Mouse (Mus musculus) mature B cell (primary cell): ENCODE data around the gene Tubb4a.
"Not testable (repeated sequence)": the region's sequence is repeated elsewhere in the genome, so short reads cannot be mapped to it uniquely, and the experiment has no call there.

Source experiments
- in situ Hi-C: fragments of 300-500 bp; cut with MboI; formaldehyde crosslinking; loops from 2 replicates; pipeline ENCODE4 v1.14.3; 2019

Gene Tubb4a

DNA sequence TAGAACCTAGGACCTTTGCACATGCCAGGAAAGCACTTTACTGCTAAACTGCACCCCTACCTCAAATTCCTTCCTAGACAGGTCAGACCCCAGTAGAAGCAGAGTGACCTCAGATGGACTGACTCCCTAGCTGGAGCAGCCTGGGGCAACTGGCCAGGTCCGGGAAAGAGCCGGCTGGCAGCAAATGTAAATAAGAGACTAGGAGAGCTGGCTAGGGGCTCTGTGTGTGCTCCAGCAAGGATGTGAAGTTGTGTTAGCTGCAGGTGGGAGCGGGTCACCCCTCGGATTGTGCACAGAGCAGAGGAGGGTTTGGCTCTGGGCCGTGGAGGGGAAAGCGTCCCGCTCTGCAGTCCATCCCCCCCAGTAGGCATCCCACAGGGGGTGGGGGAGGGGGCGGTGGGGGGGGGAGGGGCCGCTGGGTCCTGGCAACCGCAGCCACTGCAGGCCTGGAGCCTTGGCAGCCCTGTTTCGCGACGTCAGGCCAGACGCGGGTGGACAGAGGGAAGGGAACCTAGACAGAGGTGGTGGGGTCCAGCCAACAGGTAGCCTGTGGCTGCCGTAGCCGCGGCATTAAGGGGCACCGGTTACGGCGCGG is 28.6 kb downstream of the Tubb4a start, which contains the start of gene Crb3:
Gene Crb3 (plus strand): TSS at position 215 of the 595 bp plus-strand sequence.
- in situ Hi-C loops: no loop called here

DNA sequence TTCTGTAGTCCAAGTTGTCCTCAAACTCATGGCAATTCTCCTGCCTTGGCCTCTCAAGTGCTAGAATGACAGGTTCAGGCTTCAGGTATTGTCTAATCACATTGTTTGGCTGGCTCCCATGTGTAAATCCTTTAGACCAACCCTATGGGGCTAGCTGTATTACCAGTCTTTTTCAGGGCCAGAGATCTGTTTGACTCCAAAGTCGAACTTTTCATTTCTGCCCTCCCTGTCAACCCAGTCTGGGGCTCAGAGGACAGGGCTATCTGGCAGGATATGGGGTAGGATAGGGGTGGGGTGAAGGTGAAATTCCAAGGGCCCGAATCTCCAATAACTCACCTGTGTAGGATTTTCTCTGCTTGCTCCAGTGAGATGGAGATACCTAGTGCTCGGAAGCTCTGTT is 31.3 kb downstream of the Tubb4a start:
- in situ Hi-C loops: no loop called here

DNA sequence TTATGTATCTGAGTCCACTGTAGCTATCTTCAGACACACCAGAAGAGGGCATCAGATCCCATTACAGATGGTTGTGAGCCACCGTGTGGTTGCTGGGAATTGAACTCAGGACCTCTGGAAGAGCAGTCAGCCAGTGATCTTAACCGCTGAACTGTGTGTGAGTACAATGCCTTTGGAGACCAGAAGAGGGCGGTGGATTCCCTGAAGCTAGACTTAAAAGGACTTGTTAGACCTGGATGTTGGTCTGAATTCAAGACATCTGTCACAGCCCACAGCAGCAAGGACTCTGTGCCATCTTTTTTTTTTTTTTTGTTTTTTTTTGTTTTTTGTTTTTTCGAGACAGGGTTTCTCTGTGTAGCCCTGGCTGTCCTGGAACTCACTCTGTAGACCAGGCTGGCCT is 35.9 kb downstream of the Tubb4a start:
- in situ Hi-C loops: not testable (repeated sequence)

DNA sequence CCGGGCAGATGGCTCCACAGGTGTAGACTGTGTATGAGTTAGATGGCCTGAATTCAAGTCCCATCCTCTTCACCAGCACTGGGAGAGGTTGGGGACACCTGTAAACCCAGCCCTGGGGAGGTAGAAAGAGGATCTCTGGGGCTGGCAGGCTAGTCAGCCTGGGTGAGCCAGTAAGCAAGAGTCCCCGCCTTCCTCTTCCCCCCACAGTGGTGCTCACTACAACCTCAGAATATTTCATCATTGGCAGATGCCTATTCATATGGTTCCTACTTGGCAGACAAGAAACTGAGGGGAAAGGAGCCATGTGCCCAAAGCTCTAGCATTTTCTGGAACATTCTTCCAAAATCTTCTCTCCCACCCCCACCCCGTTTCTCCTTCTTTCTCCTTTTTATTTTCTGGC is 38.8 kb downstream of the Tubb4a start:
- in situ Hi-C loops: no loop called here

DNA sequence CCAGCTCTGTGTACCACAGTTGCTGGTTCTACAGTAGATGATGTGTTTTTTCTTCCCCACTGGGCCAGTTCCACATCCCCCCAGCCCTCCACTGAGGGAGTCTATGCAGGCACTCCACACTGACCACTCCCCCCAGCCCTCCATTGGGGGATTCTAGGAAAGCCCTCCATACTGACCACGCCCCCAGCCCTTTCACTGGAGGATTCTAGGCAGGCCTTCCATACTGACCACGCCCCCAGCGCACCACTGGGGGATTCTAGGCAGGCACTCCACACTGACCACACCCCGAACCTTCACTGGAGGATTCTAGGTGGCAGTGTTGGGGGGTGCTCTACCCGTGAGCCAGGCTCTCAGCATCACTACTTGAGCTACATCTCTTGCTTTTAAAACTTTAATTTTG is 40.2 kb downstream of the Tubb4a start:
- in situ Hi-C loops: no loop called here

DNA sequence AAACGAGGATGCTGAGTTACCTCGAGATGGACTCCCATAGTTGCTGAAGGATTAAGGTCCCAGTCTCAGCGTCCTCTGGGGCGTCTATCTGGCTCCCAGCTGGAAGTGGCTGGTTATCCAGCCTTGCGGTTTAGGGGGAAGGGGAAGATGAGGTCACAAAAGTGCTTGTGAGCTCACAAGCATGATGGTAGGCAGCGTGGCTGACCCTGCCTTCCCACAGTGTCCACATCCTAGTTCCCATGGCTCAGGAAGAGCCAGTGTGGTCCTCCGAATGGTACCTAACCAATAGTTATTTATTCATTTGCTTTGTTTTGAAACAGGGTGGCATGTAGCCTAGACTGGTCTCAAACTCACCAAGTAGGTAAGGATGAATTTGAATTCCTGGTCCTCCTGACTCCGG is 46.0 kb downstream of the Tubb4a start, which contains the start of gene Slc25a41:
Gene Slc25a41 (minus strand): TSS at position 101 of the 400 bp plus-strand sequence.
- in situ Hi-C loops: no loop called here

DNA sequence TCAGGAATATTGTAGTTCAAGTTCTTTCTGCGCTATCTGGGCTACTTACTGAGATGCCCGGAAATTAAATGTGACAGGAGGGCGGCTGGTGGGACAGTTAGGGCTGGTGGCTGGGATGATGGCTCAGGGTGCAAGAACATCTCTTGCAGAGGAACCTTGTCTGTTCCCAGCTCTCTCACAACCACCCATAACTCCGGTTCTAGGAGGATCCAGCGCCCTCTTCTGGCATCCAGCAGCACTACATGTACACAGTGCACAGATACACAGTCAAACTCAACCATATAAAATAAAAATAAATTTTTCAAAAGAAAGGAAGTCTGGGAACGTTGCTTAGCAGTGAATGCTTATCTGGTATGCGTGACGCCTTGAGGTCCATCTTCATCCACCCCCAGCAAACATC is 48.6 kb downstream of the Tubb4a start:
- in situ Hi-C loops: no loop called here

DNA sequence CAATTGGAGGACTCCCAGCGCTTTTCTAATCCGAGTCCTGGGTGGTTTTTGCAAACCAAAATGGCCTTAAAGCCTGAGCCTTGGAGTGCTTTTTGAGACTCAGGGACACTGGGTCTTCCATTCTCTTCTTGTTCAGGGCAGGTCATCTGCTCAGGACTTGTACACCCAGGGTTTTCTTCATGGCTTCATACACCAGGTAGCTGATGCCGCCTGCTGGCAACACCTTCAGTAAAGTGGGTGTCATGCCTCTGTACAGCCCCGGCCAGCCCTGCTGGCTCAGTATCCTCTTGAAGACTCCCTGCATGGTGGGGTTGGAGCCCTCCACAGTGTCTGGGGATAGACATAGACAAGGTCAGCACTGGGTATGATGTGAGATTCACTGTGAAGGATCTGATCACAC is 54.7 kb downstream of the Tubb4a start:
- in situ Hi-C loops: no loop called here

DNA sequence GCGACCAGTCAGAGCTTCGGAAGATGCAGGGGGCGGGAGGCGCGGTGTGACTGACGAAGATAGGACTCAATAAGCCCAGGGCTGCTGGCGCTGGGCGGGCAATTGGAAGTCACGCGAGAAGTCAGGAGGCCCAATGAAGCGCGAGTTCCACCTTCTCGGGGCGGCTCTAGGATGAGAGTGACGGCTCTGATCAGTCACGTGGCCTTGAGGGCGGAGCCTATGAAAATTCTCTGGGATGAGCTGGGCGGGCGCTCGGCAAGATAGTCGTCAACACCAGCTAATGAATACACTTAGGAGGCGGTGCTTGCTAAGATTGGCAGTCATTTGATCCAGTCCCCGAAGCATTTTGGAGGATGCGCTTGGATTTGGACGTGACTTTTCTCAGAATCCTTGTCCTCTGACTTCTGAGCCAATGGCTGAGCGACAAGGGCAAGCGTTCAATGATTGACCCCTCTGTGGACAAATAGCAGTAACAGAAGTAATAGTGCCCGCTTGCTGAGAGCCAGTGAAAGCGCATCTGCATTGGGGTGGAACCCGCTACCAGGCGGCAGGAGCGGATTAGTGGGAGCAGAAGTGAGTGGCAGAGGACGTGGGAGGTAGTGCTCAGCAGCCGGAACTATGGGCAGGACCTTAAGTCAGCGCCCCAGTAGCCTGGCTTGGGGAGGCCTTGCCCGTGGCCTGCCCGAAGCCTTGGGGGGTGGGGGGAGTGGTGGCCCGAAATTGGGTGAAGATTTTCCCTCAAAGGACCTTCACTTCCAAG is 55.7 kb downstream of the Tubb4a start:
- in situ Hi-C loops: no loop called here

DNA sequence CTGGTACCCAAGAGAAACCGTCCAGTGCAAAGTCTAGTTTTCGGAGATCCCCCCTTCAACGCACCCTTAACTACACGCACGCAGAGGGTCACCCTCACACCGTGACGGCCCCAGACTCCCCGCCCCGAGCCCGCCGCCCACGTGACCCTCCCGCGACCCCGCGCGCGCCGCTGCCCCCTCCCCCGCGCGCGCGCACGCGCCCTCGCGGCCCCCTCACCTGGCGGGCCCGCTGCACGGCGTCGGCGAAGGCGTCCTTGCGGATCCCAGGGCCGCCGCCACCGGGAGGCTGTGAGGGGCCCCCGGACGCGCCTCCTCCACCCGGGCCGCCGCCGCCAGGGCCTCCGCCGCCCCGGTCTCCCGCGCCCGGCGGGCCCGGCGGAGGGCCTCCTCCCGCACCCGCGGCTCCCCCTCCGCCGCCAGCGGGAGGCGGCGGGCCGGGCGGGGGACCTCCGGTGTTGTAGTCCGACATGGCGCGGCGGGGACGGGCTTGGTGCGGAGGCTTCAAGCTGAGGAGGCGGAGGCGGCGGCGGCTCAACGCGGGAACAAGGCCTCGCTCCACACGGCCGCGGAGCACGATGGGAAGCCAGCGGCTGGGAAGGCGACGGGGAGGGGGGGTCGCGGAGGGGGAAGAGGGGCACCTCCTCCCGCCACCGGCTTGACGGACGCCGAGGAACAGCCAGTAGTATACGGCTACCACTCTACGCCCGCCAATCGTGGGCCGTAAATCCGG is 56.5 kb downstream of the Tubb4a start, which contains the start of gene Khsrp:
Gene Khsrp (minus strand): TSS at position 592 of the 730 bp plus-strand sequence.
- in situ Hi-C loops: no loop called here
